12 mouse cellular contexts compared by ENCODE assay signal in genomic region chr2:29716143-29716542, GRCm38 (mm10). TPM values are rescaled to one million over a fixed set of nuclear protein-coding genes. Genes with fewer than 3 reads are reported as not detected.
DNase-seq lines count a peak whose midpoint lies in the region; ATAC-seq and TF ChIP-seq lines count a peak whose summit lies in the region.
"Had no signal": no experiment of that assay in that cellular context is flagged by ENCODE, and none has a peak within 500 bp of the region (broad histone marks: within the 10 kb centered on the region; RNA-seq: fewer than 3 reads in every experiment).

No protein-coding gene starts in this region.

- H3K9me3 ChIP-seq in kidney, embryonic 14.5 days (ENCODE audit: control insufficient read depth, low read length) = no peaks in the 10 kb centered on the region
- H3K9me3 ChIP-seq in CH12.LX (replicated peaks; ENCODE audit: low read length) = no peaks in the 10 kb centered on the region
- no peaks in the 10 kb centered on the region for H3K9me3 ChIP-seq in intestine, embryonic 15.5 days

- H3K27ac ChIP-seq in kidney, embryonic 14.5 days (ENCODE audit: low read depth, low read length) = peak overlapping the region; percentile 78
- H3K27ac ChIP-seq in CH12.LX (ENCODE audit: insufficient read depth, low read depth) = 0 out of 2 replicates have a peak overlapping the region, but pooled peaks have one; percentile 8
- H3K27ac ChIP-seq in intestine, embryonic 15.5 days = peak overlapping the region; percentile 75

- 30% methylated on average over 7 of the region's 7 CpGs for WGBS in kidney, embryonic 14.5 days
- WGBS in intestine, embryonic 15.5 days = 32% methylated on average over 7 of the region's 7 CpGs

- TF ChIP-seq RAD21 in CH12.LX (IDR thresholded peaks at IDR 0.05; ENCODE audit: low read depth, low read length) = no peak

- no peak for TF ChIP-seq CTCF in CH12.LX (conservative IDR thresholded peaks at IDR 0.05 in 1 of 2, IDR thresholded peaks at IDR 0.05 in 1 of 2; ENCODE audit: low read depth in 2 of 2, low read length in 2 of 2)

- H3K9ac ChIP-seq in kidney, embryonic 14.5 days (ENCODE audit: low read depth, low read length) = no peak overlapping the region
- no peak overlapping the region for H3K9ac ChIP-seq in CH12.LX (ENCODE audit: insufficient read depth, low read depth)
- H3K9ac ChIP-seq in intestine, embryonic 15.5 days = no peak overlapping the region

- H3K27me3 ChIP-seq in kidney, embryonic 14.5 days (ENCODE audit: control insufficient read depth, insufficient read depth, low read length) = no peaks in the 10 kb centered on the region
- no peaks in the 10 kb centered on the region for H3K27me3 ChIP-seq in CH12.LX (replicated peaks)
- H3K27me3 ChIP-seq in intestine, embryonic 15.5 days (replicated peaks) = no peaks in the 10 kb centered on the region

- peaks cover 19% of the 10 kb centered on the region; the same call in 1 of the 2 replicates for H3K79me2 ChIP-seq in CH12.LX (replicated peaks; ENCODE audit: control insufficient read depth, extremely low read depth, insufficient read depth, poor library complexity, severe bottlenecking)

- H3K4me2 ChIP-seq in kidney, embryonic 14.5 days (replicated peaks; ENCODE audit: low read depth, low read length) = no peak overlapping the region
- H3K4me2 ChIP-seq in CH12.LX (ENCODE audit: insufficient read depth, low read depth, poor library complexity, severe bottlenecking) = no peak overlapping the region
- H3K4me2 ChIP-seq in intestine, embryonic 15.5 days (replicated peaks) = no peak overlapping the region

- H3K36me3 ChIP-seq in kidney, embryonic 14.5 days (ENCODE audit: control insufficient read depth, insufficient read depth, low read length) = peaks cover 32% of the 10 kb centered on the region
- peaks cover 96 to 99% of the 10 kb centered on the region in 2 experiments for H3K36me3 ChIP-seq in CH12.LX (replicated peaks in 1 of 2; ENCODE audit: control insufficient read depth in 1 of 2, insufficient read depth in 1 of 2, low read length in 1 of 2)
- peaks cover 12% of the 10 kb centered on the region; the same call in 1 of the 2 replicates for H3K36me3 ChIP-seq in intestine, embryonic 15.5 days

- TF ChIP-seq EP300 in CH12.LX (IDR thresholded peaks at IDR 0.05; ENCODE audit: low read length) = no peak

- peaks cover 7% of the 10 kb centered on the region for H3K4me1 ChIP-seq in kidney, embryonic 14.5 days (ENCODE audit: control insufficient read depth, insufficient read depth, low read length)
- H3K4me1 ChIP-seq in CH12.LX (ENCODE audit: control insufficient read depth in 1 of 2, insufficient read depth in 2 of 2) = peaks cover 5 to 79% of the 10 kb centered on the region in 2 experiments; a peak in 3 of 4 replicates
- H3K4me1 ChIP-seq in intestine, embryonic 15.5 days (replicated peaks) = peaks cover 14% of the 10 kb centered on the region; the same call in 1 of the 2 replicates

- DNase-seq in embryo, embryonic 9.5 days (ENCODE audit: extremely low spot score) = peak; percentile 9
- no peak for DNase-seq in embryo, embryonic 10 days (ENCODE audit: low spot score)
- no peak for DNase-seq in kidney, postnatal 14 days
- no peak for DNase-seq in CH12.LX (ENCODE audit: extremely low read depth)
- no peak for DNase-seq in cerebellum, adult 8-10 months
- no peak for DNase-seq in left cerebral cortex, postnatal 10 days (ENCODE audit: extremely low spot score in 1 of 2, low spot score in 2 of 2)

- H3K4me3 ChIP-seq in kidney, embryonic 14.5 days (ENCODE audit: low read length) = no peak overlapping the region
- H3K4me3 ChIP-seq in CH12.LX (replicated peaks in 1 of 3; ENCODE audit: low read depth in 2 of 3, low read length in 2 of 3, poor library complexity in 1 of 3) = no peak overlapping the region
- H3K4me3 ChIP-seq in intestine, embryonic 15.5 days (replicated peaks) = no peak overlapping the region

- in situ Hi-C loops in CH12.LX (cut with MboI; ENCODE audit: low pct_ligation_motif_present, low pct_unique_long_range_greater_than_20kb, low sequenced_read_pairs) = no loop called here

- dilution Hi-C loops in CH12.LX (cut with MboI; ENCODE audit: extremely low pct_ligation_motif_present, extremely low pct_unique_long_range_greater_than_20kb, low sequenced_read_pairs) = no loop called here

- no peak for TF ChIP-seq POLR2A in CH12.LX (IDR thresholded peaks at IDR 0.05; ENCODE audit: low read depth, low read length)

- intact Hi-C loops in left cerebral cortex, postnatal 10 days (cut with DNase I) = no loop called here

- peak; percentile 60; the same call in 1 of the 2 replicates for ATAC-seq in kidney, embryonic 14.5 days (ENCODE audit: low FRiP score, low TSS enrichment)
- peak; percentile 27 for ATAC-seq in intestine, embryonic 15.5 days

TF ChIP-seq in CH12.LX, 34 proteins besides CTCF, POLR2A, EP300 and RAD21:
- TF ChIP-seq RCOR1 (conservative IDR thresholded peaks at IDR 0.05; ENCODE audit: low read depth, low read length) = no peak
- TF ChIP-seq UBTF (IDR thresholded peaks at IDR 0.05; ENCODE audit: low read depth, low read length) = no peak
- TF ChIP-seq BHLHE40 (IDR thresholded peaks at IDR 0.05; ENCODE audit: low read depth, low read length) = no peak
- no peak for TF ChIP-seq MAFK (IDR thresholded peaks at IDR 0.05; ENCODE audit: insufficient replicate concordance, low read length)
- TF ChIP-seq MAX (IDR thresholded peaks at IDR 0.05; ENCODE audit: low read length) = no peak
- TF ChIP-seq CHD2 (IDR thresholded peaks at IDR 0.05; ENCODE audit: low read length) = no peak

RNA-seq across cellular contexts. Expression of gene Gm13420, which starts 35.3 kb away (rescaled TPM):
- polyA plus RNA-seq in kidney, embryonic 14.5 days (2014; fragmentation: Nextera tagmentation; extraction: Ambion mirVana) = 0.84 and 1.5 TPM in 2 replicates
- total RNA-seq in CH12.LX (2012; rRNA removed) = not detected in 2 replicates
- total RNA-seq in CH12.LX (2014; rRNA removed) = not detected in 2 replicates
- not detected in 2 replicates for polyA plus RNA-seq in CH12.LX (2012; ENCODE audit: insufficient read length, low read depth)
- 0.43 and 1.3 TPM in 2 replicates for polyA plus RNA-seq in intestine, embryonic 15.5 days (2015; fragmentation: Nextera tagmentation; extraction: Ambion mirVana)
- total RNA-seq in left cerebral cortex, postnatal 10 days (2021) = 1 to 10 TPM; 2.5 to 2.8 TPM
- total RNA-seq: gastrocnemius, adult 8-10 months had no signal

RNA-seq across cellular contexts. Expression of gene Gm13547, which starts 43.0 kb away (rescaled TPM):
- polyA plus RNA-seq in kidney, embryonic 14.5 days (2014; fragmentation: Nextera tagmentation; extraction: Ambion mirVana) = 0.41 and 1.0 TPM in 2 replicates
- not detected in 2 replicates for total RNA-seq in CH12.LX (2012; rRNA removed)
- total RNA-seq in CH12.LX (2014; rRNA removed) = not detected in 2 replicates
- 0.60 TPM in 1 of 2 replicates, not detected in the other for polyA plus RNA-seq in CH12.LX (2012; ENCODE audit: insufficient read length, low read depth)
- polyA plus RNA-seq in intestine, embryonic 15.5 days (2015; fragmentation: Nextera tagmentation; extraction: Ambion mirVana) = 0.33 and 0.95 TPM in 2 replicates
- total RNA-seq in left cerebral cortex, postnatal 10 days (2021) = not detected
- total RNA-seq: gastrocnemius, adult 8-10 months had no signal
- polyA plus RNA-seq: brain, embryonic 14.5 days; embryonic facial prominence, embryonic 11.5 days; lung, adult 2 months had no signal

Comparison
In these comparisons a context has a peak if more than half of its experiments do, and no peak if none do; other contexts are left out.
1. H3K27ac ChIP-seq: peak in every context shown above with its lines; median percentile 78 in kidney, embryonic 14.5 days; 75 in intestine, embryonic 15.5 days; 8 in CH12.LX.